Mouse (Mus musculus) hindbrain, embryonic 16.5 days (tissue): ENCODE measurements around the gene Abhd17b. TPM values are rescaled to one million over a fixed set of nuclear protein-coding genes. Genes with fewer than 3 reads are reported as not detected.
"Not testable (repeated sequence)": the region's sequence is repeated elsewhere in the genome, so short reads cannot be mapped to it uniquely, and the experiment has no call there.

ENCODE experiments used
- ATAC-seq: fragments of 200-750 bp; cut with Nextera tagmentation; 2 replicates; pipeline ENCODE4 v1.8.0; 2017; ENCODE audit warnings: moderate TSS enrichment, moderate library complexity
- H3K27ac ChIP-seq: fragments of 300-500 bp; sonication (generic); 2 replicates; pipeline ENCODE4 v1.5.1; 2014; ENCODE audit warnings: low read depth, mild to moderate bottlenecking, control low read depth, low read length, moderate library complexity
- H3K27me3 ChIP-seq: fragments of 300-500 bp; sonication (generic); replicated peaks from 2 replicates; pipeline ENCODE4 v1.6.1; 2014; ENCODE audit warnings: low read length; ENCODE audit not compliant: control insufficient read depth, insufficient read depth
- H3K36me3 ChIP-seq: fragments of 300-500 bp; sonication (generic); 2 replicates; pipeline ENCODE4 v1.6.1; 2014; ENCODE audit warnings: mild to moderate bottlenecking, low read length, moderate library complexity, mixed read lengths; ENCODE audit not compliant: control insufficient read depth, insufficient read depth
- H3K4me1 ChIP-seq: fragments of 300-500 bp; sonication (generic); 2 replicates; pipeline ENCODE4 v1.6.1; 2014; ENCODE audit warnings: low read depth, low read length; ENCODE audit not compliant: control insufficient read depth, insufficient read depth
- H3K4me2 ChIP-seq: fragments of 300-500 bp; sonication (generic); 2 replicates; pipeline ENCODE4 v1.6.1; 2014; ENCODE audit warnings: mild to moderate bottlenecking, low read length, control low read depth, moderate library complexity
- H3K4me3 ChIP-seq: fragments of 300-500 bp; sonication (generic); 2 replicates; pipeline ENCODE4 v1.5.1; 2014; ENCODE audit warnings: mild to moderate bottlenecking, low read length, control low read depth, moderate library complexity
- H3K9ac ChIP-seq: fragments of 300-500 bp; sonication (generic); 2 replicates; pipeline ENCODE4 v1.6.1; 2014; ENCODE audit warnings: low read depth, mild to moderate bottlenecking, control low read depth, low read length, moderate library complexity
- H3K9me3 ChIP-seq: fragments of 300-500 bp; sonication (generic); 2 replicates; pipeline ENCODE4 v1.6.1; 2014; ENCODE audit warnings: mild to moderate bottlenecking, low read length, moderate library complexity; ENCODE audit not compliant: control insufficient read depth
- WGBS: fragments of 180-500 bp; shearing (Covaris S2); extraction: QIAGEN DNeasy Blood & Tissue Kit; methylation state at CpG from one replicate; pipeline ENCODE4 v1.1.7; 2014; 5-methylcytosine and 5-hydroxymethylcytosine counted together
- polyA plus RNA-seq: library from polyadenylated mRNA; unstranded; fragments of >200 nt; fragmentation: Nextera tagmentation; extraction: Ambion mirVana; gene quantifications from 2 replicates; pipeline ENCODE4 v1.2.1, GENCODE M21; 2015

The Abhd17b gene
- polyA plus RNA-seq, 1 experiment from 2014 or later = 27.6 TPM

DNA sequence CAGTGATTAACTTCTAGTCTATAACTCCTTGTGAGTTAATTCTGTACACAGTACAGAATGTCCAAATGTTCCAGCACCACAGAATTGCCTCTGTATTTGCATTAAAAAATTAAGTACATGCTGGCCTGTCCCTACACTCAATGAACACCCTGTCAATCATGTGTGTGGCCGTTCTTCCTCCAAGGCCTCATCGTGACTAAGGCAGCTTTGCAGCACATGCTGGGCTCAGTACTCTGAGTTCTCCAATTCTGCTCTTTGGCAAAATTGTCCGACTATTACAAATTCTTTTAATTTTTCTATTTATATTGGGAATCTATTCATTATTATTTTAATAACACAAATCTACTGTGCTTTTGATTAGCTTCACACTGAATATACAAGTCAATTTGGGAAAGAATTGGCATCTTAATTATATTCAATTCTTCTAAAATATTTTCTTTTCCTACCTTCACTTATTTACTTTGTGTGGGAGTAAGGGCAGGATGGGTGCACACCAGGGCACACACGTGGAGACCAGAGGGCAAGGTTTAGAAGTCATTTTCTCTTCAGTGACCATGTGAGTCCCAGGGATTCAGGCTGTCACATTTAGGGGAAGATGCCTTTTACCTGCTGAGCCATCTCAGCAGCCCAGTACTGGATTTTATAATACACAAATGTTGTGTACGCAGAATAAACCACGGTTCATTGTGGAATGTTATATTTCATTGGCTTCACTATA is 26.6 kb upstream of the Abhd17b start:
- no peak overlapping the region for H3K4me2 ChIP-seq
- no peak for ATAC-seq
- H3K9ac ChIP-seq = no peak overlapping the region
- H3K36me3 ChIP-seq = no peaks in the 10 kb centered on the region
- no peaks in the 10 kb centered on the region for H3K27me3 ChIP-seq
- WGBS = 85% methylated on average over 6 of the region's 6 CpGs
- H3K9me3 ChIP-seq = no peaks in the 10 kb centered on the region
- H3K27ac ChIP-seq = no peak overlapping the region
- H3K4me1 ChIP-seq = no peaks in the 10 kb centered on the region
- no peak overlapping the region for H3K4me3 ChIP-seq

- not testable (repeated sequence) for H3K27ac ChIP-seq, ATAC-seq, H3K9ac ChIP-seq, H3K4me2 ChIP-seq, H3K36me3 ChIP-seq, H3K4me1 ChIP-seq, H3K9me3 ChIP-seq, H3K4me3 ChIP-seq, H3K27me3 ChIP-seq
- WGBS = 71% methylated on average over 8 of the region's 11 CpGs
Measured at GRCm38 (mm10) chr19:21628440-21628839, 24.5 kb upstream of the Abhd17b start.

DNA sequence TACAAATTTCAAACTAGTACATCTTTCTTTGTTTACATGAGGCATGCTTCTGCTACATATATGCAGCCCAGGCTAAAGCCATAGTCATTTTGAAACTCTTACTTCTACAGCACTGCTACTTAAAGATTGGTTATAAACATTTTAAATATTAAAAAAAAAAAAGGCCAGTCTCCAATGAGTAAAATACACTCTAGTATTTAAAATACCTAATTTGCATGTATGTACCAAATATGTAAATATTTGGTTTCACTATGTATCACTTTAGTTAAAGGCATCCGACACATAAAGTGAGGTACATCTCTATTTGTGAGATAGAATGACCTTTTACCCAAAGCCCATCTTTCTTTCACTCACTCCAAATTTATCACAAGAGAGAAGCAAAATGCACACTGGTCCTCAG is 24.0 kb upstream of the Abhd17b start:
- ATAC-seq = no peak
- Histone ChIP-seq H3K4me3 (no peak overlapping the region), H3K27me3 (no peaks in the 10 kb centered on the region), H3K9me3 (no peaks in the 10 kb centered on the region), H3K4me1 (no peaks in the 10 kb centered on the region), H3K36me3 (no peaks in the 10 kb centered on the region), H3K9ac (no peak overlapping the region), H3K27ac (no peak overlapping the region), H3K4me2 (no peak overlapping the region)
- WGBS = 85% methylated on average over 1 of the region's 1 CpGs

DNA sequence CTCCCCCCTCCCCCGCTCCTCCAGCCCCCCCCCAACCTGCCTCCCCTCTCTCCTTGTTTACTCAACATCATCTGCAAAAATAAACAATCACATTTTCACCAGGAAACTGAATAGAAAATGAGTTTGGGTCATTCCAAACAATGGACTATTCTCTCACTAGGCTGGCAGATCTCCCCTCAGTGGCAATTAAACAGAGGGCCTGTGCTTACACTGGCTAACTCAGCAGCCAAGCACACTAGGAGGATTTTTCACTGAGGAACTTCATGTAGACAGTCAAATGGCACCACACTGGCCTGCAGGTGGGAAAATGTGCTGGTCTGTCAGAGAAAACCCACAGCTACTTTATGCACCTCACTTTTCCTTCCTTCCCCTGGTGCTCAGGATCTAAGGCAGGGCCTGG is 23.5 kb upstream of the Abhd17b start:
- Histone ChIP-seq H3K36me3 (no peaks in the 10 kb centered on the region), H3K9me3 (no peaks in the 10 kb centered on the region), H3K9ac (no peak overlapping the region), H3K4me1 (no peaks in the 10 kb centered on the region), H3K27ac (no peak overlapping the region), H3K27me3 (no peaks in the 10 kb centered on the region), H3K4me3 (no peak overlapping the region), H3K4me2 (no peak overlapping the region)
- WGBS = 92% methylated on average over 1 of the region's 1 CpGs
- no peak for ATAC-seq

- H3K4me1 ChIP-seq = no peaks in the 10 kb centered on the region
- whole genome bisulfite sequencing = 66% methylated on average over 14 of the region's 14 CpGs
- ATAC-seq = no peak
- H3K36me3 ChIP-seq = no peaks in the 10 kb centered on the region
- H3K9ac ChIP-seq = no peak overlapping the region
- H3K27ac ChIP-seq = no peak overlapping the region
- H3K27me3 ChIP-seq = no peaks in the 10 kb centered on the region
- H3K4me2 ChIP-seq = no peak overlapping the region
- no peak overlapping the region for H3K4me3 ChIP-seq
- no peaks in the 10 kb centered on the region for H3K9me3 ChIP-seq
Measured at GRCm38 (mm10) chr19:21630656-21631331, 22.2 kb upstream of the Abhd17b start.

GRCm38 (mm10) chr19:21635406-21635805 is 17.6 kb upstream of the Abhd17b start:
- H3K4me3 ChIP-seq = no peak overlapping the region
- no peak overlapping the region for H3K27ac ChIP-seq
- no peaks in the 10 kb centered on the region for H3K9me3 ChIP-seq
- no peak overlapping the region for H3K9ac ChIP-seq
- no peak for ATAC-seq
- H3K4me1 ChIP-seq = no peaks in the 10 kb centered on the region
- H3K4me2 ChIP-seq = no peak overlapping the region
- WGBS = 90% methylated on average over 2 of the region's 2 CpGs
- H3K36me3 ChIP-seq = no peaks in the 10 kb centered on the region
- H3K27me3 ChIP-seq = no peaks in the 10 kb centered on the region

- no peak overlapping the region for H3K27ac ChIP-seq
- H3K9me3 ChIP-seq = no peaks in the 10 kb centered on the region
- no peaks in the 10 kb centered on the region for H3K27me3 ChIP-seq
- WGBS = 81% methylated on average over 3 of the region's 3 CpGs
- no peak overlapping the region for H3K9ac ChIP-seq
- H3K4me1 ChIP-seq = no peaks in the 10 kb centered on the region
- H3K36me3 ChIP-seq = no peaks in the 10 kb centered on the region
- H3K4me3 ChIP-seq = no peak overlapping the region
- H3K4me2 ChIP-seq = no peak overlapping the region
- ATAC-seq = no peak
Measured at GRCm38 (mm10) chr19:21636907-21637306, 16.1 kb upstream of the Abhd17b start.

GRCm38 (mm10) chr19:21637672-21638071 is 15.3 kb upstream of the Abhd17b start:
- Histone ChIP-seq H3K27me3 (no peaks in the 10 kb centered on the region), H3K27ac (no peak overlapping the region), H3K4me1 (no peaks in the 10 kb centered on the region), H3K36me3 (no peaks in the 10 kb centered on the region), H3K9ac (no peak overlapping the region), H3K4me3 (no peak overlapping the region), H3K9me3 (no peaks in the 10 kb centered on the region), H3K4me2 (no peak overlapping the region)
- ATAC-seq = no peak
- 88% methylated on average over 7 of the region's 7 CpGs for WGBS

DNA sequence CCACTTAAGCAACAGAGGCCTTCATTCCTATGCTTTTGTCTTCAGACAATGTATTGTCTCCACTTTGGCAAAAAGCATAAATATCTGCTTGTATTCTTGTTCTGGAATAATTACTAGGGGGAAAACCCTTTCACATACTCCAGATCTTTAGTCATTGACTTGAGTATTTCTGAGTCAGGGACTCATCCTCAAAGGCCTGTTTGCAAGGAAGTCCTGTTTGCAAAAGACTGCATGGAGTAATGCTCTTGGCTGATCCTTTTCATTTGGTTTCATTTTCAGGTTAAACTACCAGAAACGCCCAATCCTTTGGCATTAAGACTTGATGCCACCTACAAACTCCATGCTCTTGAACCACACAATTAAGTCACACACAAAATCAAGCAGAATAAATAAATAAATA is 9.1 kb upstream of the Abhd17b start:
- Histone ChIP-seq H3K9ac (no peak overlapping the region), H3K9me3 (no peaks in the 10 kb centered on the region), H3K4me2 (no peak overlapping the region), H3K4me1 (no peaks in the 10 kb centered on the region), H3K27ac (no peak overlapping the region), H3K36me3 (no peaks in the 10 kb centered on the region), H3K4me3 (no peak overlapping the region), H3K27me3 (no peaks in the 10 kb centered on the region)
- 87% methylated on average over 1 of the region's 1 CpGs for WGBS
- ATAC-seq = no peak
